Mouse (Mus musculus) heart, embryonic 13.5 days (tissue): Measurements from ENCODE around the gene Vps72. TPM values are rescaled to one million over a fixed set of nuclear protein-coding genes. Genes with fewer than 3 reads are reported as not detected.
"Not testable (repeated sequence)": the region's sequence is repeated elsewhere in the genome, so short reads cannot be mapped to it uniquely, and the experiment has no call there.

Experiments
- ATAC-seq: fragments of 200-750 bp; cut with Nextera tagmentation; 2 replicates; pipeline ENCODE4 v1.8.0; 2017; ENCODE audit warnings: moderate TSS enrichment; ENCODE audit not compliant: insufficient number of reproducible peaks, low FRiP score, low TSS enrichment; ENCODE audit errors: extremely low read depth
- H3K27ac ChIP-seq: fragments of 300-500 bp; sonication (generic); replicated peaks from 2 replicates; pipeline ENCODE4 v1.5.1; 2015; ENCODE audit warnings: moderate library complexity, mild to moderate bottlenecking, inconsistent platforms
- H3K27me3 ChIP-seq: fragments of 300-500 bp; sonication (generic); replicated peaks from 2 replicates; pipeline ENCODE4 v1.6.1; 2015; ENCODE audit warnings: mild to moderate bottlenecking, inconsistent platforms
- H3K36me3 ChIP-seq: fragments of 300-500 bp; sonication (generic); 2 replicates; pipeline ENCODE4 v1.6.1; 2015; ENCODE audit warnings: mild to moderate bottlenecking, inconsistent platforms
- H3K4me1 ChIP-seq: fragments of 300-500 bp; sonication (generic); 2 replicates; pipeline ENCODE4 v1.6.1; 2015; ENCODE audit warnings: inconsistent platforms
- H3K4me2 ChIP-seq: fragments of 300-500 bp; sonication (generic); 2 replicates; pipeline ENCODE4 v1.6.1; 2015; ENCODE audit warnings: inconsistent platforms, mild to moderate bottlenecking, moderate library complexity
- H3K4me3 ChIP-seq: fragments of 300-500 bp; sonication (generic); 2 replicates; pipeline ENCODE4 v1.5.1; 2015; ENCODE audit warnings: moderate library complexity, mild to moderate bottlenecking, inconsistent platforms
- H3K9ac ChIP-seq: fragments of 300-500 bp; sonication (generic); 2 replicates; pipeline ENCODE4 v1.6.1; 2015; ENCODE audit warnings: inconsistent platforms, mild to moderate bottlenecking, moderate library complexity
- H3K9me3 ChIP-seq: fragments of 300-500 bp; sonication (generic); 2 replicates; pipeline ENCODE4 v1.6.1; 2016; ENCODE audit warnings: inconsistent platforms
- WGBS: fragments of 180-500 bp; shearing (Covaris S2); methylation state at CpG from one replicate; pipeline ENCODE4 v1.1.7; 2015; ENCODE audit warnings: mixed read lengths; 5-methylcytosine and 5-hydroxymethylcytosine counted together
- polyA plus RNA-seq: library from polyadenylated mRNA; unstranded; fragments of >200 nt; fragmentation: Nextera tagmentation; extraction: Ambion mirVana; gene quantifications from 2 replicates; pipeline ENCODE4 v1.2.1, GENCODE M21; 2015

Gene Vps72
- polyA plus RNA-seq, 1 experiment from 2014 or later: 98.9 TPM

DNA sequence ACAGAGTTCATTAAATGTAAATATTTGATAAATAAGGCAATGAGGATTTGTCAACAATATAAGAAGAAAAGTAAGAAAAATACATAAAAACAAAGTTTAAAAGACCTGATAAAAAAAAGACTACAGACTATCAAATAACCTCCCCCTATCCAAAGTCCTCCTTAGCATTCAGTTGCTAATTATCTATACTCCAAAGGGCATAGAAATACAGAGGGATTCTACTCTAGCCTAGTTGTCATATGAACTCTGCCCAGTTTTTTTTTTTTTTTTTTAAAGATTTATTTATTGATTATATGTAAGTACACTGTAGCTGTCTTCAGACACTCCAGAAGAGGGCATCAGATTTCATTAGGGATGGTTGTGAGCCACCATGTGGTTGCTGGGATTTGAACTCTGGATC, 3.5 kb upstream of the Vps72 start:
- ATAC-seq, H3K27me3 ChIP-seq, H3K9me3 ChIP-seq: not testable (repeated sequence)
- H3K36me3 ChIP-seq: peaks cover 12% of the 10 kb centered on the region
- peaks cover 34% of the 10 kb centered on the region for H3K4me1 ChIP-seq
- H3K4me3 ChIP-seq: peak overlapping the region; percentile 97
- 0 out of 2 replicates have a peak overlapping the region, but pooled peaks have one; percentile 41 for H3K27ac ChIP-seq
- peak overlapping the region; percentile 77 for H3K9ac ChIP-seq
- H3K4me2 ChIP-seq: peak overlapping the region; percentile 95

DNA sequence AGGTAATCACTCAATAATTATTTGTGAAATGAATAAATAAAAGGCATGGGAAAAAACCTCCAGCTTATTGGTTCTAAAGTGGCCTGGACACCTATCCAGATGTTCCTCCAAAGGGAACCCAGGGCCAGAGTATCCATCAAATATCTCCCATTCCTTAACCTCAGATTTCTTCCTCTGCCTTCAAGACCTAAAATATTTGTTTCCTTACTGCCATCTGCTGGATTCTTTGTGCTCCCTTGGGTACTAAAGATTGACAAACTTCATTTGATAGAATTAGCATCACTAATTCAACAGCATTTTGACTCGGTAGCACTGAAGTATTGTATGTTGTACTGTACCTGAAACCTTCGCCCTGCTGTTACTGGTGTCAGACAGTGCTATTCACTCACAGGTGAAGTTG, 2.9 kb upstream of the Vps72 start:
- 66% methylated on average over 2 of the region's 2 CpGs for WGBS

DNA sequence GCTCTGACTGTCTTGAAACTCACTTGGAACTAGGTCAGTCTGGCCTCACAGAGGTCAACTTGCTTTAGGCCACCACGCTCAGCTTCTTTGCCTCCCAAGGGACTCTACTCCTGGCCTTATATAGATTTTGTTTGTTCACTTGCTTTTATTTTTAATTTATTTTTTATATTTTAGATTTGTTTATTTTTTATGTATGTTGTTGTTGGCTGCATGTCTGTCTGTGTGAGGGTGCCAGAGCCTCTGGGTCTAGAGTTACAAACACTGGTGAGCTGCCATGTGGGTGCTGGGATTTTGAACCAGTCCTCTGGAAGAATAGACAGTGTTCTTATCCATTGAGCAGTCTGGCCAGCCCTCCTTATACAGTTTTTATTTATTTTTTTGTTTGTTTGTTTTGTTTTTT, 1.9 kb downstream of the Vps72 start:
- no peak overlapping the region for H3K9ac ChIP-seq
- WGBS: 97% methylated on average over 1 of the region's 1 CpGs

More for the DNA sequence above, 2.9 kb upstream of the Vps72 start:
- Histone ChIP-seq H3K4me3 (no peak overlapping the region), H3K27me3 (no peaks in the 10 kb centered on the region), H3K9me3 (no peaks in the 10 kb centered on the region), H3K36me3 (peaks cover 8% of the 10 kb centered on the region), H3K4me1 (peaks cover 38% of the 10 kb centered on the region), H3K9ac (no peak overlapping the region), H3K27ac (no peak overlapping the region), H3K4me2 (no peak overlapping the region)
- no peak for ATAC-seq

DNA sequence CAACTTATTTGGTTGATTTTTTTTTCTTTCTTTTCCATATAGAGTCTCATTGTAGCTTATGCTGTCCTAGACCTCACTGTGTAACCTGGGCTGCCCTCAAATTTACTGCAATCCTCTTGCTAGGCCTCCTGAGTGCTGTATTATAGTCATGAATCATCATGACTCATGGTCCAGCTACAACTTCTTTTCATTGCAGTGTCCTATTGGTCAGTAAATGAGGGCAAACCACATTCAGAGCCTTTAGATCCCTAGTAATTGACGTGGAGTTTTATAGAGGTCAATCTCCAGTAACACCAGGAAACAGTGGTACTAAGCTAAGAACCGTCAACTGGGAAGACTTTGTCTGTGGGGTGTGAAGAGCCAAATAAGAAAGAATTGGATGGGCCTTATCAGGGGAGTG, 6.9 kb downstream of the Vps72 start:
- WGBS: 89% methylated on average over 2 of the region's 2 CpGs
- Histone ChIP-seq H3K4me2 (no peak overlapping the region), H3K27ac (no peak overlapping the region), H3K27me3 (no peaks in the 10 kb centered on the region), H3K4me3 (no peak overlapping the region), H3K4me1 (peaks cover 2% of the 10 kb centered on the region; the same call in 1 of the 2 replicates), H3K36me3 (peaks cover 85% of the 10 kb centered on the region), H3K9me3 (no peaks in the 10 kb centered on the region), H3K9ac (no peak overlapping the region)
- ATAC-seq: no peak

More for the DNA sequence above, 1.9 kb downstream of the Vps72 start:
- Histone ChIP-seq H3K27me3 (no peaks in the 10 kb centered on the region), H3K9me3 (no peaks in the 10 kb centered on the region), H3K4me1 (peaks cover 24% of the 10 kb centered on the region), H3K4me2 (peak overlapping the region; percentile 68), H3K36me3 (peaks cover 35% of the 10 kb centered on the region), H3K27ac (no peak overlapping the region), H3K4me3 (no peak overlapping the region)
- no peak for ATAC-seq

DNA sequence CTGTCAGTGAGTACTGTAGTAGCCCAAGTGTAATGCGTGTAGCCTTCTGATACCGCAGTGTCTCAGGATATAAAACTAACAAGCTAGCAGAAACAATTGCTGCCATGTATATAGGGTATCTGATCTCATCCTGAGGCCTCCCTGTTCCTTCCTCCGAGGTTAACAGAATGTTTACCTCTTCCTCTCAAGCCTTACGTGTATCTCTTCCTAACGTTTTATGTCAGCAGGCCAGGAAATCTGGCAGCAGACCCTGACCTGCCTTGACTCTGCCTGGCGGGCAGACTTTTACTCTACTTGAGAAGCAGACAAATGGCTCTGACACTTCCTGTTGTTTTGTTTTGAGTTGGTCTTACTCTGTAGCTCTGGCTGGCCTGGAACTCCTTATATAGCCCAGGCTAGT, 10.8 kb downstream of the Vps72 start:
- Histone ChIP-seq H3K4me2 (no peak overlapping the region), H3K4me3 (no peak overlapping the region), H3K9ac (no peak overlapping the region), H3K4me1 (peaks cover 19% of the 10 kb centered on the region), H3K36me3 (peaks cover 68% of the 10 kb centered on the region), H3K27me3 (no peaks in the 10 kb centered on the region), H3K27ac (peak overlapping the region; percentile 80), H3K9me3 (no peaks in the 10 kb centered on the region)
- ATAC-seq: peak; percentile 52; the same call in 1 of the 2 replicates
- 62% methylated on average over 6 of the region's 6 CpGs for WGBS

DNA sequence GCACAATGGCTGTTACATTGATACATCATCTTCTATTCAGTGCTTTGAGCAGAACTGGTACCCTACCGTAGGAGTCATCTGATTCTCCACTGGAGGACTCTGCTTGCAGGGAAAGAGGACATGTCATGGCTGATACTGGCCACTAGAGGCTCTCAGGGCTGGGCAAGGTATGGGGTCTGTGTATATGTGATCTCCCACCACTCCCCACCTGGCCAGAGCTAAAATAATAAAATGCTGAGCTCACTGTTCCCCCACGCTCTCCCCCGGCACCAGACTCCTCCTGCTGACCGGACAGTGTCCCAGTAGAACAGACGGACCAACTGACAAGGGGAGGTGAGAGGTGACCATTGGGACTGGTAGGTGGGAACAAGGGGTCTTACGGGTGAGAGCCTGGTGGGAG, 13.4 kb downstream of the Vps72 start, which contains the start of gene Tmod4:
Gene Tmod4 (plus strand): TSS at position 231 of the 400 bp plus-strand sequence.
- Histone ChIP-seq H3K36me3 (peaks cover 45% of the 10 kb centered on the region), H3K9me3 (no peaks in the 10 kb centered on the region), H3K27me3 (no peaks in the 10 kb centered on the region), H3K4me3 (no peak within 1 kb of the TSS), H3K4me2 (peak within 1 kb of the TSS; percentile 34), H3K27ac (peak within 1 kb of the TSS; percentile 67), H3K9ac (0 out of 2 replicates have a peak within 1 kb of the TSS, but pooled peaks have one; percentile 33), H3K4me1 (peaks cover 19% of the 10 kb centered on the region)
- 54% methylated on average over 6 of the region's 6 CpGs for WGBS
- no peak for ATAC-seq

DNA sequence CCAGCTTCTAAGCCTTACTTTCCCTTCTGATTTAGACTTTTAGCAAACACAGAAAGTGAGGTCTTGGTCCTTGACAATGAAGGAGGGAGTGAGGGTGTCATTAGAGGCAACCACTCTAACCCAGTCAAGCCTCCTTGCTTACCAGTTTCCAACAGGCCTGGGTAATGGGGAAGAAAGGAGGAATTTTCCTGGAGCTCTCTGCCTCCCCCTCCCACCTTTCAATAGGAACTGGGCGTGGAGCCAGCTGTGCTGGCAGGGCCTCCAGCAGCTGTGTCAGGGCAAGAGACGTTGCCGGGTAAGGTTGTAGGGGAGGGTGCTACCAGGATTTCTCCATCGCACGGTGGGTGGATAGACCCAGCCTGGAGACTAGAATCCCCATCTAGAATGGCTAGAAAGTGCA, 14.2 kb downstream of the Vps72 start:
- 0 out of 2 replicates have a peak overlapping the region, but pooled peaks have one; percentile 33 for H3K9ac ChIP-seq
- peak overlapping the region; percentile 67 for H3K27ac ChIP-seq
- no peaks in the 10 kb centered on the region for H3K9me3 ChIP-seq
- peaks cover 19% of the 10 kb centered on the region for H3K4me1 ChIP-seq
- ATAC-seq: no peak
- no peaks in the 10 kb centered on the region for H3K27me3 ChIP-seq
- H3K4me3 ChIP-seq: no peak overlapping the region
- WGBS: 11% methylated on average over 5 of the region's 5 CpGs
- H3K36me3 ChIP-seq: peaks cover 45% of the 10 kb centered on the region
- H3K4me2 ChIP-seq: peak overlapping the region; percentile 34

DNA sequence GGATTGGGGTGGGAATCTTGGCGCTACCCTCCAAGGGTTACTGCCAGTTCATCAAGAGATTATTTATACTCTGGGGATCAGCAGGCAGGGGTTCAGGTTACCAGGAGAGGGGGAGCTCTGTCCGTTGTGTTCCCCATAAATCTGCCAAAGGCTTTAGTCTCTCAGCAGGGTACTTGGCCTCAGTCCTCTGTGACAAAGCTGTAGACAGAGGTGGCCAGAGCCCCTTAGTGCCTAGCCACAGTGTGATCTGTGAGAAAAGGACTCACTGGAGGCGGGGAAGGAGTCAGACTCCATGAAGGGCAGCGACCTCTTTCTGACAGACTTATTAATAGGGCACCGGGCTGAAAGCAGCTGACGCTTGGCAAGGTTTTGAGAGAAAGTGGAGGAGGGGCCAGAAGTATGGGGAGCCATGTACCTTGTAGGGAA, 18.4 kb downstream of the Vps72 start:
- no peak for ATAC-seq
- H3K27ac ChIP-seq: no peak overlapping the region
- H3K4me3 ChIP-seq: no peak overlapping the region
- no peaks in the 10 kb centered on the region for H3K27me3 ChIP-seq
- H3K9me3 ChIP-seq: no peaks in the 10 kb centered on the region
- no peak overlapping the region for H3K4me2 ChIP-seq
- 47% methylated on average over 6 of the region's 6 CpGs for WGBS
- no peak overlapping the region for H3K9ac ChIP-seq
- peaks cover 23% of the 10 kb centered on the region for H3K4me1 ChIP-seq
- H3K36me3 ChIP-seq: peaks cover 36% of the 10 kb centered on the region

DNA sequence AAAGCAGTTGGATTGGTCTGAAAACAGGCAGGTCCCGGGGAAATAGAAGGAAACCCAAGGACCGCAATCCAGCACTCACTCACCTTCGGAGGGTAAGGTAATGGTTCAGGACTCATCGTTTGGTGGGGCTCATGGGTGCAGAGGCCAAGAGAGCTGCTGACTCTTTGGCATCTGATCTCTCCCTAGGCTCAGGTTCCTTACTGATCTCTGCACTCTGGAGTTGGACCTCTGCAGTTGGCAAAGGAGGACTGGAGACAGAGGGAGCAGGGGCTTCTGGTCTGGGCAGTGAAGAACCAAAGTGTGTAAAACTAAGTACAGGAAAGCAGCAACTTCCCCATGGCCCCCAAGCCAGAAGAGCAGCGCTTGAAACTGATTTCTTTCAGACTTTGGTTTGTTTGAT, 19.3 kb downstream of the Vps72 start:
- no peak overlapping the region for H3K9ac ChIP-seq
- H3K4me3 ChIP-seq: no peak overlapping the region
- peaks cover 36% of the 10 kb centered on the region for H3K36me3 ChIP-seq
- H3K27me3 ChIP-seq: no peaks in the 10 kb centered on the region
- H3K27ac ChIP-seq: no peak overlapping the region
- no peaks in the 10 kb centered on the region for H3K9me3 ChIP-seq
- peaks cover 18% of the 10 kb centered on the region for H3K4me1 ChIP-seq
- WGBS: 78% methylated on average over 5 of the region's 5 CpGs
- no peak for ATAC-seq
- H3K4me2 ChIP-seq: no peak overlapping the region

DNA sequence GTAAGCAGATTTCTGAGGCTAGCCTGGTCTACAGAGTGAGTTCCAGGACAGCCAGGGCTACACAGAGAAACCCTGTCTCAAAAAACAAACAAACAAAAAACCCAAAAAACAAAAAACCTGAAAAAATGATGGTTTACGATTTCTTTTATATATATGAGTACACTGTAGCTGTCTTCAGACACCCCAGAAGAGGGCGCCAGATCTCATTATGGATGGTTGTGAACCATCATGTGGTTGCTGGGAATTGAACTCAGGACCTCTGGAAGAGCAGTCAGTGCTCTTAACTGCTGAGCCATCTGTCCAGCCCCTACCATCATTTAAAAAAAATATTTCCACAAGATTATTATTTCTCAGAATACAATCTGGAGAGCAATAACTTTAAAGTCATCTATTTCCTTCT, 21.6 kb downstream of the Vps72 start:
- peaks cover 36% of the 10 kb centered on the region for H3K36me3 ChIP-seq
- H3K27ac ChIP-seq, H3K9me3 ChIP-seq, H3K9ac ChIP-seq, H3K4me2 ChIP-seq, H3K27me3 ChIP-seq, ATAC-seq: not testable (repeated sequence)
- H3K4me1 ChIP-seq: peaks cover 22% of the 10 kb centered on the region
- H3K4me3 ChIP-seq: peak overlapping the region; percentile 73; the same call in 1 of the 2 replicates
- 77% methylated on average over 2 of the region's 2 CpGs for WGBS

DNA sequence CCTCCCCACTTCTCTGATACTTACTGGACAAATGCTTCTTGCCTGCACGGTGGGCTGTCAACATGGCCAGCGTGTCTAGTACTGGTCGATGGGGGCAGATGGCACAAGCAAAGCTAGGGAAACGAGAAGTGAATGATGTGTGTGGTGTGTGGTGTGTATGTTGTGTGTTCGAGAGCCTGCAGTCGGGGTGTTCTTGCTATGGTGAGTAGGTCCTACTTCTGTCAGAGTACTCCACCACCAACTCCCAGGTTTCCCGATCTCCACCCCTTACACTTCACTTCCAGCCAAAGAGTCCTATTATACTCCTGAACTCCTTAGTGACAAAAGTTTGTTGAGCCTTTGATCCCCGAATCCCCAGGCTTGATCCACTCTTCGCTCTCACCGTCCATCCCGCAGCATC, 22.4 kb downstream of the Vps72 start:
- 53% methylated on average over 11 of the region's 11 CpGs for WGBS
- peak overlapping the region; percentile 73 for H3K4me3 ChIP-seq
- peak overlapping the region; percentile 87 for H3K4me2 ChIP-seq
- peak overlapping the region; percentile 90 for H3K9ac ChIP-seq
- peaks cover 40% of the 10 kb centered on the region for H3K36me3 ChIP-seq
- ATAC-seq: no peak
- H3K27me3 ChIP-seq: no peaks in the 10 kb centered on the region
- H3K9me3 ChIP-seq: no peaks in the 10 kb centered on the region
- peaks cover 22% of the 10 kb centered on the region for H3K4me1 ChIP-seq
- peak overlapping the region; percentile 79 for H3K27ac ChIP-seq

DNA sequence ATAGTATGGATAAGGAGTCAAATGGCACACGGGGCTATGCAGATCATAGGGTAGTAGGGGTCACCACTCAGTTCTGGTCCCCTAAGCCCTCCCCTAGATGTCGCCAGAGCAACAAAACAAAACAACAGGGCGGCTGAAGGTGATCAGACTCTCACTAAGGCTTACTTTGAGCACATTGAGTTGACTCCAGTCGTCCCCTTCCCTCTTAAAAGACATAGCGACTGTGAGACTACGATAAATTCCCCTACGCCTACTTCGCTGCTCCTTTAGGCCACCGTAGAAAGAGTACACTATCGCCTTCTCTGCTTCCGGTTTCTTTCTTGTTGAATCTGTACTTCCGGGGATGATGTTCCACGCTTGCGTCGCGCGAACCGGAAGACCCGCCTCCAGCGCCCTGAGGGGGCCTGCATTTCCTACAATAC, 22.9 kb downstream of the Vps72 start, which contains the start of the genes Scnm1 and Lysmd1:
Gene Scnm1 (minus strand): TSS at position 332 of the 422 bp plus-strand sequence.
Gene Lysmd1 (plus strand): TSS at position 409 of the 422 bp plus-strand sequence.
- H3K9me3 ChIP-seq: no peaks in the 10 kb centered on the region
- H3K4me2 ChIP-seq: peak within 1 kb of the TSS; percentile 87
- H3K9ac ChIP-seq: peak within 1 kb of the TSS; percentile 90
- peaks cover 22% of the 10 kb centered on the region for H3K4me1 ChIP-seq
- peak; percentile 70; the same call in 1 of the 2 replicates for ATAC-seq
- H3K27ac ChIP-seq: peak within 1 kb of the TSS; percentile 79
- 0% methylated on average over 20 of the region's 20 CpGs for WGBS
- H3K4me3 ChIP-seq: peak within 1 kb of the TSS; percentile 73
- H3K27me3 ChIP-seq: no peaks in the 10 kb centered on the region
- H3K36me3 ChIP-seq: peaks cover 40% of the 10 kb centered on the region
